Mouse (Mus musculus) central nervous system, embryonic 18 days (tissue): ENCODE measurements around the gene Nr2c1. TPM values are rescaled to one million over a fixed set of nuclear protein-coding genes. Genes with fewer than 3 reads are reported as not detected.

Experiments
- polyA plus RNA-seq: library from polyadenylated mRNA; depleted of rRNA; stranded (reverse); fragments of >200 nt; gene quantifications from 2 replicates; pipeline ENCODE4 v1.2.3, GENCODE M21; 2012; rRNA removed

Gene Nr2c1
- 8.6 and 9.6 TPM in 2 replicates for polyA plus RNA-seq

DNA sequence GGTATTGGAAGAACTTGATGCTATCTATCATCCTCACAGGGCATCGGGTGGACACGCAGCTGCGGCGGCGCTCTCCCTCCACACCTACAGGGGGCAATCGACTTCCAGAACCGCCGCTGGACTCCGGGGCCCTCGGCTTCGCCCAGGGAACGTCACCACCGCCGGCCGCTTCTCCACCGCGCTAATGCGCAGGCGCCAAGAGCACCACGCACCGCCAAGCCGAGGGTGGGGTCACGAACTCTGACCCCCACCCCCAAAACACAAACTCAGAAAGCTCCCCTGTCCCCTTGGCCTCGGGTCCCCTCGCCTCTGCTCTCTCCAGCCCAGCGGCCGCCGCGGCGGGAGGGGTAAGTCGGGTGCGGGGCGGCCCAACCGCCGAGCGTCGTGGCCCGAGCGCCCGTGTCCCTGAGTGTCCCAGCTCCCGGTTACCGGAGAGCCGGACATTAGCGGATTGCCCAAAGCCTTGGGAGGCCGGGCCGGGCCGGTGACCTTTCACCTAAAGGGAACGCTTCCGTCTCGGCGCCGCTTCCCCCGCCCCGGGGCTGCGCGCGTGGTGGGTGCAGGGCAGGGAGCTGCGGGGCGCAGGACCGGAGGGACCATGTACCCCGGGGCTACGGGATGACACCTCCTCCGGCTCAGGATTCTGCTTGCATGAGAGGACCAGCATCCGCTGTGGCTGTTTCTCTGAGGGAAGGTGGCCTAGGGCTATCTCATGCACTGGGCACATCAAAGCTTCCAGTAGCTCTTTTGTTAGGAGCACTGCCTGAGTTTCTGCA, at the start of gene Nr2c1:
Gene Nr2c1 (plus strand): TSS at position 268 of the 776 bp plus-strand sequence.

DNA sequence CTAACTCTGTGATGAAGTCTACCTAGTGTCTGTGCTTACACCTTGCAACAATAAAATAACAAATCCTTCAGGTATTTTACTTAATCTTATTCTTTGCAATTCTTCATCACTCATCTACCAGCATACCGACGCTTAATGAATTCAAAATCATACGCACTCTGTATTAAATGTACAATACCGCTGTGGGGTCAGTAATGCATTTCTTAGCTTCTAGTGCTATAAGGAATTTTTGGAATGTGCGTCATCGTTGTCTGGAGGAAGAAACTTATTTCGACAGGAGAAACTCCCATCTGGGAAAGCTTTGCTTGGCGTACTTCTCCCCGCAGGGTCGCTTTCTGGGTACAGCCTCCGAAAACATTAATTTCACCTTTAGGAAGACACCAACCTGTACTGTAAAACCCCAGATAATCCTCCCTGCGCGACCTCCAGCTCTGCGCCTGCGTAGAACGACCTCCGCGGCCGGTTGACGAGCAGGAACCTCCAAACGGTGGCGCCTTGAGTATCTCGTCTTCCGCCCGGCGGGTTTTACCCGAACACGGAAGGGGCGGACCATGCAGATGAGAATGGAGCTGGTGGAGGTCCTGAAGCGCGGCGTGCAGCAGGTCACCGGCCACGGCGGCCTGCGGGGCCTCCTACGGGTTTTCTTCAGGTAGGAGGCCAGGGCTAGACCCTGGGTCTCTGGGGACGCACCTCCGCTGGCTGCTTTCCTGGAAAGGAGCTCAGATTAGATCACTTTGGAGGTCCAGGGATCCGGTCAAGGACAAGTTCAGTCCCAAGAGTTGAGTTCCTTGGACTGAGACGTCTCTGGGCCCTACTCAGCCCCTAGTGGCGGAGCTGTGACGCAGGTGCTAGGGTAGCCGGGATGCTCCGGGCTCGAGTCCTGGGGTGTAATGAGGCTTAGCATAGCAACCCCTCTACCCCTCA, 50.9 kb downstream of the Nr2c1 start, which contains the start of gene Ndufa12:
Gene Ndufa12 (plus strand): TSS at position 239 of the 924 bp plus-strand sequence.

Other genes starting within 250 kb of the Nr2c1 start
- 45.6 and 47.4 TPM in 2 replicates for gene Vezt, start 112.2 kb upstream of the Nr2c1 start, polyA plus RNA-seq
- 2.7 and 3.0 TPM in 2 replicates for gene Fgd6, start 112.0 kb upstream of the Nr2c1 start, polyA plus RNA-seq
- gene Ndufa12, start 50.7 kb downstream of the Nr2c1 start, polyA plus RNA-seq: 187 and 224 TPM in 2 replicates
- gene Gm4792, start 150.7 kb downstream of the Nr2c1 start, polyA plus RNA-seq: 0.14 and 0.55 TPM in 2 replicates
- gene Tmcc3, start 163.9 kb downstream of the Nr2c1 start, polyA plus RNA-seq: 7.0 and 8.3 TPM in 2 replicates